In genomic region chr3:95627763-95628162, GRCm38 (mm10) we compare ENCODE assay signal across 11 mouse cellular contexts. TPM values are rescaled to one million over a fixed set of nuclear protein-coding genes. Genes with fewer than 3 reads are reported as not detected.
DNase-seq lines count a peak whose midpoint lies in the region; ATAC-seq lines count a peak whose summit lies in the region.
"Had no signal": no experiment of that assay in that cellular context is flagged by ENCODE, and none has a peak within 500 bp of the region (broad histone marks: within the 10 kb centered on the region; RNA-seq: fewer than 3 reads in every experiment).

No protein-coding gene starts in this region.

- intact Hi-C loops in left cerebral cortex, postnatal 25 days (cut with DNase I) = loop anchor here (2.0 to 5.0 kb wide), 2 partner anchors 31 to 130 kb away; partner anchors contain the start of genes Ctsk and Mcl1

- no peak for ATAC-seq in cerebellum, adult (ENCODE audit: insufficient number of reproducible peaks, low FRiP score, low TSS enrichment)
- ATAC-seq in erythroblast, adult 5-6 weeks (replicated peaks; ENCODE audit: low FRiP score, poor library complexity, severe bottlenecking) = no peak

- DNase-seq in cerebellum, postnatal 36 days = peak; percentile 37 to 38
- peak; percentile 95 for DNase-seq in brain, adult 2 months (ENCODE audit: low read depth, low spot score)
- DNase-seq in layer of hippocampus, adult 18-20 months (ENCODE audit: low spot score in 2 of 2) = peak; percentile 86
- peak; percentile 79 to 97 for DNase-seq in left cerebral cortex, postnatal 25 days (ENCODE audit: low spot score in 2 of 2)
- DNase-seq in thymus, postnatal 4 days = no peak
- DNase-seq in adrenal gland, postnatal 36 days = no peak
- DNase-seq: kidney, adult 8-10 months; lung, postnatal 36 days; thymus, postnatal 25 days had no signal

RNA-seq across cellular contexts. Expression of gene Ensa, which starts 3.0 kb away (rescaled TPM):
- 100 to 1,000 TPM; 322 to 323 TPM for total RNA-seq in layer of hippocampus, adult 18-20 months (2021)
- 100 to 1,000 TPM; 366 to 382 TPM for total RNA-seq in left cerebral cortex, postnatal 25 days (2021)
- 30.9 and 34.1 TPM in 2 replicates for total RNA-seq in erythroblast, adult 5-6 weeks (2015; ENCODE audit: low replicate concordance)
- total RNA-seq in erythroblast, adult 5-6 weeks (2017; ENCODE audit: low replicate concordance) = 52.8 and 58.1 TPM in 2 replicates
- 100 to 1,000 TPM in 1 of 2 experiments, 10 to 100 TPM in 1; 83.6 to 107 TPM for total RNA-seq in adrenal gland, postnatal 36 days (2021)

RNA-seq across cellular contexts. Expression of gene Mcl1, which starts 30.8 kb away (rescaled TPM):
- 10 to 100 TPM; 56.9 to 62.7 TPM for total RNA-seq in layer of hippocampus, adult 18-20 months (2021)
- total RNA-seq in left cerebral cortex, postnatal 25 days (2021) = 10 to 100 TPM; 58.4 to 59.6 TPM
- 83.2 and 113 TPM in 2 replicates for total RNA-seq in erythroblast, adult 5-6 weeks (2015; ENCODE audit: low replicate concordance)
- total RNA-seq in erythroblast, adult 5-6 weeks (2017; ENCODE audit: low replicate concordance) = 70.6 and 76.3 TPM in 2 replicates
- 100 to 1,000 TPM; 199 to 227 TPM for total RNA-seq in adrenal gland, postnatal 36 days (2021)

RNA-seq across cellular contexts. Expression of gene Golph3l, which starts 39.0 kb away (rescaled TPM):
- 10 to 100 TPM; 22.5 to 25.9 TPM for total RNA-seq in layer of hippocampus, adult 18-20 months (2021)
- 10 to 100 TPM; 20.4 to 20.6 TPM for total RNA-seq in left cerebral cortex, postnatal 25 days (2021)
- 73.8 and 84.0 TPM in 2 replicates for total RNA-seq in erythroblast, adult 5-6 weeks (2015; ENCODE audit: low replicate concordance)
- total RNA-seq in erythroblast, adult 5-6 weeks (2017; ENCODE audit: low replicate concordance) = 115 and 116 TPM in 2 replicates
- 10 to 100 TPM; 40.6 to 53.7 TPM for total RNA-seq in adrenal gland, postnatal 36 days (2021)

RNA-seq across cellular contexts. Expression of gene Adamtsl4, which starts 60.0 kb away (rescaled TPM):
- total RNA-seq in layer of hippocampus, adult 18-20 months (2021) = 1 to 10 TPM; 7.1 to 7.4 TPM
- total RNA-seq in left cerebral cortex, postnatal 25 days (2021) = 1 to 10 TPM; 4.1 to 4.6 TPM
- total RNA-seq in erythroblast, adult 5-6 weeks (2015; ENCODE audit: low replicate concordance) = not detected in 2 replicates
- not detected in 2 replicates for total RNA-seq in erythroblast, adult 5-6 weeks (2017; ENCODE audit: low replicate concordance)
- 10 to 100 TPM in 1 of 2 experiments, 1 to 10 TPM in 1; 6.5 to 11.1 TPM for total RNA-seq in adrenal gland, postnatal 36 days (2021)

Comparison
In these comparisons a context has a peak if more than half of its experiments do, and no peak if none do; other contexts are left out.
1. DNase-seq: peak in cerebellum, postnatal 36 days (2 of 2), brain, adult 2 months (single experiment), layer of hippocampus, adult 18-20 months (2 of 2) and left cerebral cortex, postnatal 25 days (2 of 2); none in thymus, postnatal 4 days (single experiment) and adrenal gland, postnatal 36 days (0 of 2).